Mouse (Mus musculus) liver, adult 2 months (tissue): ENCODE results near the gene Hist2h3c1.

ENCODE experiments used
- CTCF ChIP-seq: fragments of 200-500 bp; IDR thresholded peaks from 2 replicates; pipeline ENCODE4 v1.5.1; 2011; ENCODE audit warnings: low read depth, low read length, control low read depth
- POLR2A ChIP-seq: fragments of 200-500 bp; IDR thresholded peaks from 2 replicates; pipeline ENCODE4 v1.6.1; 2011; ENCODE audit warnings: low read length, control low read depth; ENCODE audit not compliant: insufficient read depth; ENCODE audit errors: extremely low read depth

GRCm38 (mm10) chr3:96289201-96289600, 42.7 kb downstream of the Hist2h3c1 start:
- TF ChIP-seq POLR2A = no peak
- no peak for TF ChIP-seq CTCF
